Mouse (Mus musculus) midbrain, embryonic 11.5 days (tissue): Measurements from ENCODE around the gene Fam227b. TPM values are rescaled to one million over a fixed set of nuclear protein-coding genes. Genes with fewer than 3 reads are reported as not detected.

Experiments used
- ATAC-seq: fragments of 200-750 bp; cut with Nextera tagmentation; 2 replicates; pipeline ENCODE4 v1.8.0; 2017; ENCODE audit warnings: moderate TSS enrichment, moderate library complexity; ENCODE audit not compliant: low FRiP score
- DNase-seq: peaks from one replicate; pipeline ENCODE4 v3.0.0; 2015; ENCODE audit warnings: low spot score; ENCODE audit errors: missing footprints
- H3K27ac ChIP-seq: fragments of 300-500 bp; sonication (generic); 2 replicates; pipeline ENCODE4 v1.5.1; 2014; ENCODE audit warnings: low read depth, low read length
- H3K27me3 ChIP-seq: fragments of 300-500 bp; sonication (generic); 2 replicates; pipeline ENCODE4 v1.6.1; 2014; ENCODE audit warnings: mild to moderate bottlenecking, low read length, moderate library complexity, mixed read lengths; ENCODE audit not compliant: control insufficient read depth, insufficient read depth
- H3K36me3 ChIP-seq: fragments of 300-500 bp; sonication (generic); 2 replicates; pipeline ENCODE4 v1.6.1; 2014; ENCODE audit warnings: mild to moderate bottlenecking, low read length, moderate library complexity, mixed read lengths; ENCODE audit not compliant: control insufficient read depth, insufficient read depth
- H3K4me1 ChIP-seq: fragments of 300-500 bp; sonication (generic); 2 replicates; pipeline ENCODE4 v1.6.1; 2014; ENCODE audit warnings: low read length; ENCODE audit not compliant: control insufficient read depth, insufficient read depth
- H3K4me2 ChIP-seq: fragments of 300-500 bp; sonication (generic); 2 replicates; pipeline ENCODE4 v1.6.1; 2014; ENCODE audit warnings: mild to moderate bottlenecking, moderate library complexity
- H3K4me3 ChIP-seq: fragments of 300-500 bp; sonication (generic); 2 replicates; pipeline ENCODE4 v1.5.1; 2014; ENCODE audit warnings: low read depth, low read length
- H3K9ac ChIP-seq: fragments of 300-500 bp; sonication (generic); 2 replicates; pipeline ENCODE4 v1.6.1; 2014; ENCODE audit warnings: low read length
- H3K9me3 ChIP-seq: fragments of 300-500 bp; sonication (generic); 2 replicates; pipeline ENCODE4 v1.6.1; 2016; ENCODE audit warnings: low read length; ENCODE audit not compliant: control insufficient read depth
- WGBS: fragments of 180-500 bp; shearing (Covaris S2); extraction: QIAGEN DNeasy Blood & Tissue Kit; methylation state at CpG from one replicate; pipeline ENCODE4 v1.1.7; 2014; 5-methylcytosine and 5-hydroxymethylcytosine counted together
- polyA plus RNA-seq: library from polyadenylated mRNA; unstranded; fragments of >200 nt; fragmentation: Nextera tagmentation; extraction: Ambion mirVana; gene quantifications from 2 replicates; pipeline ENCODE4 v1.2.1, GENCODE M21; 2014

The Fam227b gene
- not detected in 2 replicates for polyA plus RNA-seq

- H3K27ac ChIP-seq = peak within 1 kb of the TSS; percentile 45; the same call in 1 of the 2 replicates
- no peaks in the 10 kb centered on the region for H3K27me3 ChIP-seq
- no peaks in the 10 kb centered on the region for H3K9me3 ChIP-seq
- H3K4me2 ChIP-seq = peak within 1 kb of the TSS; percentile 50
- WGBS = under 1% methylated on average over 57 of the region's 57 CpGs
- DNase-seq = peak; percentile 100
- no peaks in the 10 kb centered on the region for H3K4me1 ChIP-seq
- H3K4me3 ChIP-seq = peak within 1 kb of the TSS; percentile 56
- no peaks in the 10 kb centered on the region; the same call in 1 of the 2 replicates for H3K36me3 ChIP-seq
- ATAC-seq = peak; percentile 100
- H3K9ac ChIP-seq = peak within 1 kb of the TSS; percentile 79
Observed at GRCm38 (mm10) chr2:126151855-126152571, at the start of gene Fam227b, which contains the start of gene Dtwd1. Gene Fam227b (minus strand): TSS chr2:126152004. Gene Dtwd1 (plus strand): TSS chr2:126152141.

- no peaks in the 10 kb centered on the region for H3K36me3 ChIP-seq
- H3K4me1 ChIP-seq = no peaks in the 10 kb centered on the region
- no peak overlapping the region for H3K27ac ChIP-seq
- no peaks in the 10 kb centered on the region for H3K27me3 ChIP-seq
- no peak overlapping the region for H3K4me2 ChIP-seq
- WGBS = 93% methylated on average over 3 of the region's 3 CpGs
- H3K4me3 ChIP-seq = no peak overlapping the region
- ATAC-seq = no peak
- H3K9ac ChIP-seq = no peak overlapping the region
- no peak for DNase-seq
- no peaks in the 10 kb centered on the region for H3K9me3 ChIP-seq
Observed at GRCm38 (mm10) chr2:126198971-126199370, 47.2 kb upstream of the Fam227b start.

GRCm38 (mm10) chr2:126195631-126196356 lies 44.0 kb upstream of the Fam227b start:
- Histone ChIP-seq H3K4me3 (no peak overlapping the region), H3K4me1 (no peaks in the 10 kb centered on the region), H3K27ac (no peak overlapping the region), H3K4me2 (no peak overlapping the region), H3K36me3 (no peaks in the 10 kb centered on the region), H3K9me3 (no peaks in the 10 kb centered on the region), H3K9ac (no peak overlapping the region), H3K27me3 (no peaks in the 10 kb centered on the region)
- DNase-seq = no peak
- ATAC-seq = no peak
- WGBS = 77% methylated on average over 12 of the region's 12 CpGs

- 84% methylated on average over 2 of the region's 2 CpGs for whole genome bisulfite sequencing
- Histone ChIP-seq H3K4me1 (no peaks in the 10 kb centered on the region), H3K9me3 (no peaks in the 10 kb centered on the region), H3K27me3 (no peaks in the 10 kb centered on the region), H3K36me3 (no peaks in the 10 kb centered on the region), H3K9ac (no peak overlapping the region), H3K27ac (no peak overlapping the region), H3K4me2 (no peak overlapping the region), H3K4me3 (no peak overlapping the region)
- ATAC-seq (no peak), DNase-seq (no peak)
Observed at GRCm38 (mm10) chr2:126192129-126192528, 40.3 kb upstream of the Fam227b start.

GRCm38 (mm10) chr2:126191306-126191705 lies 39.5 kb upstream of the Fam227b start:
- no peaks in the 10 kb centered on the region for H3K27me3 ChIP-seq
- H3K36me3 ChIP-seq = no peaks in the 10 kb centered on the region
- H3K4me2 ChIP-seq = no peak overlapping the region
- H3K9ac ChIP-seq = no peak overlapping the region
- WGBS = 79% methylated on average over 4 of the region's 4 CpGs
- DNase-seq (no peak), ATAC-seq (no peak)
- H3K4me3 ChIP-seq = no peak overlapping the region
- H3K4me1 ChIP-seq = no peaks in the 10 kb centered on the region
- no peaks in the 10 kb centered on the region for H3K9me3 ChIP-seq
- H3K27ac ChIP-seq = no peak overlapping the region

- H3K9me3 ChIP-seq = no peaks in the 10 kb centered on the region
- ATAC-seq (no peak), DNase-seq (no peak)
- H3K4me2 ChIP-seq = no peak overlapping the region
- H3K36me3 ChIP-seq = no peaks in the 10 kb centered on the region
- H3K27ac ChIP-seq = no peak overlapping the region
- no peaks in the 10 kb centered on the region for H3K4me1 ChIP-seq
- no peak overlapping the region for H3K4me3 ChIP-seq
- no peak overlapping the region for H3K9ac ChIP-seq
- WGBS = 84% methylated on average over 1 of the region's 1 CpGs
- H3K27me3 ChIP-seq = no peaks in the 10 kb centered on the region
Observed at GRCm38 (mm10) chr2:126171427-126171826, 19.6 kb upstream of the Fam227b start.

- Histone ChIP-seq H3K27ac (no peak overlapping the region), H3K27me3 (no peaks in the 10 kb centered on the region), H3K4me2 (no peak overlapping the region), H3K9ac (no peak overlapping the region), H3K4me3 (no peak overlapping the region), H3K4me1 (no peaks in the 10 kb centered on the region), H3K36me3 (no peaks in the 10 kb centered on the region; the same call in 1 of the 2 replicates), H3K9me3 (no peaks in the 10 kb centered on the region)
- ATAC-seq (no peak), DNase-seq (no peak)
- WGBS = 87% methylated on average over 8 of the region's 8 CpGs
Observed at GRCm38 (mm10) chr2:126166848-126167617, 15.2 kb upstream of the Fam227b start.

- Histone ChIP-seq H3K9ac (no peak overlapping the region), H3K9me3 (no peaks in the 10 kb centered on the region), H3K27me3 (no peaks in the 10 kb centered on the region), H3K36me3 (no peaks in the 10 kb centered on the region; the same call in 1 of the 2 replicates), H3K4me3 (no peak overlapping the region), H3K4me1 (no peaks in the 10 kb centered on the region), H3K4me2 (no peak overlapping the region), H3K27ac (no peak overlapping the region)
- ATAC-seq = no peak
- no peak for DNase-seq
Observed at GRCm38 (mm10) chr2:126166335-126166734, 14.5 kb upstream of the Fam227b start.
